Mouse (Mus musculus): Measurements from ENCODE around the gene Ccdc190. TPM values are rescaled to one million over a fixed set of nuclear protein-coding genes. Genes with fewer than 3 reads are reported as not detected.

Ccdc190 gene
- total and polyA plus RNA-seq, 3 experiments = not detected

DNA sequence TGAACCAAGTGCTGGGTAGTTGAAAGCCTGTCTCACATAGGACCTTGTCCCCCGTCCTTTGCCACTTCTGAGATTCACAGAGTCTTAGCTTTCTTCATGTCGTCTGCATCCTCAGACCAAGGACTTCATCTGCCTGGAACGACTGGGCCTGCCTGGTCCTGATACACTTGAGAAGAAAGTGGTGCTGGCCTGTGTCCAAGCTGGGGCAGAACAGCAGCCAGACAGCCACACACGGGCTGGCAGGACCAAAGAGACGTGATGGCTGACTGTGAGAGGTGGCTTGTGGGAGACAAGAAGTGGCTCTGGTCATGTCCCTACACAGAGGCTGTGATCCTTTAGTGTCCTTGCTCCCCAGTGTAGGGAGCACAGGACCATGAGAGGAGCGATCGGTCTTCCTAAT lies 17.7 kb upstream of the Ccdc190 start:
- H3K36me3 ChIP-seq (ENCODE audit: control insufficient read depth in 1 of 2, insufficient read depth in 2 of 2, low read length in 2 of 2) = no peaks in the 10 kb centered on the region
- H3K27me3 ChIP-seq (ENCODE audit: control insufficient read depth in 1 of 2, insufficient read depth in 2 of 2, low read length in 2 of 2) = peaks cover 0 to 1% of the 10 kb centered on the region in 2 experiments; a peak in 1 of 4 replicates
- no peak for DNase-seq (ENCODE audit: low read depth, low spot score)
- H3K4me3 ChIP-seq (ENCODE audit: control insufficient read depth in 1 of 2, insufficient read depth in 1 of 2, low read depth in 2 of 2, low read length in 2 of 2) = no peak overlapping the region
- H3K27ac ChIP-seq (ENCODE audit: control insufficient read depth, low read depth, low read length) = no peak overlapping the region
- H3K79me2 ChIP-seq (ENCODE audit: control insufficient read depth, insufficient read depth, low read length, poor library complexity) = no peaks in the 10 kb centered on the region
- H3K4me1 ChIP-seq (ENCODE audit: control insufficient read depth in 1 of 2, insufficient read depth in 2 of 2, low read length in 2 of 2) = no peaks in the 10 kb centered on the region
- H3K9me3 ChIP-seq (replicated peaks; ENCODE audit: insufficient read depth, low read length) = no peaks in the 10 kb centered on the region
- no peak overlapping the region for H3K9ac ChIP-seq (ENCODE audit: control insufficient read depth, low read depth, low read length, poor library complexity, severe bottlenecking)
- TF ChIP-seq BHLHE40 (IDR thresholded peaks at IDR 0.05; ENCODE audit: borderline replicate concordance, low read depth, low read length) (no peak), MAZ (IDR thresholded peaks at IDR 0.05; ENCODE audit: low read depth, low read length) (no peak), MYC (IDR thresholded peaks at IDR 0.05; ENCODE audit: low read depth, low read length) (no peak), MYB (IDR thresholded peaks at IDR 0.05; ENCODE audit: low read depth, low read length) (no peak), CTCF (IDR thresholded peaks at IDR 0.05 in 2 of 3, conservative IDR thresholded peaks at IDR 0.05 in 1 of 3; ENCODE audit: control insufficient read depth in 1 of 3, insufficient read depth in 1 of 3, low read depth in 2 of 3, low read length in 3 of 3, poor library complexity in 1 of 3, severe bottlenecking in 1 of 3) (no peak), JUND (IDR thresholded peaks at IDR 0.05; ENCODE audit: low read depth, low read length) (no peak), MAFK (IDR thresholded peaks at IDR 0.05; ENCODE audit: borderline replicate concordance, low read depth, low read length) (no peak), RAD21 (IDR thresholded peaks at IDR 0.05; ENCODE audit: low read depth, low read length) (no peak), POLR2A (IDR thresholded peaks at IDR 0.05; ENCODE audit: control insufficient read depth in 1 of 2, insufficient read depth in 1 of 2, low read depth in 1 of 2, low read length in 2 of 2, poor library complexity in 1 of 2) (no peak), RCOR1 (IDR thresholded peaks at IDR 0.05; ENCODE audit: low read depth, low read length) (no peak), ELF1 (IDR thresholded peaks at IDR 0.05; ENCODE audit: low read depth, low read length) (no peak), UBTF (IDR thresholded peaks at IDR 0.05; ENCODE audit: borderline replicate concordance, insufficient read depth, low read depth, low read length) (no peak), MXI1 (IDR thresholded peaks at IDR 0.05; ENCODE audit: low read depth, low read length) (no peak), E2F4 (IDR thresholded peaks at IDR 0.05; ENCODE audit: borderline replicate concordance, low read depth, low read length) (no peak), CHD1 (IDR thresholded peaks at IDR 0.05; ENCODE audit: low read depth, low read length) (no peak), USF2 (IDR thresholded peaks at IDR 0.05; ENCODE audit: borderline replicate concordance in 1 of 2, insufficient read depth in 1 of 2, low read depth in 1 of 2, low read length in 2 of 2) (no peak), ETS1 (IDR thresholded peaks at IDR 0.05; ENCODE audit: low read depth, low read length) (no peak), GATA1 (IDR thresholded peaks at IDR 0.05; ENCODE audit: low read depth, low read length) (no peak), ZMIZ1 (IDR thresholded peaks at IDR 0.05; ENCODE audit: low read depth, low read length) (no peak), TBP (IDR thresholded peaks at IDR 0.05; ENCODE audit: low read depth, low read length) (no peak)

DNA sequence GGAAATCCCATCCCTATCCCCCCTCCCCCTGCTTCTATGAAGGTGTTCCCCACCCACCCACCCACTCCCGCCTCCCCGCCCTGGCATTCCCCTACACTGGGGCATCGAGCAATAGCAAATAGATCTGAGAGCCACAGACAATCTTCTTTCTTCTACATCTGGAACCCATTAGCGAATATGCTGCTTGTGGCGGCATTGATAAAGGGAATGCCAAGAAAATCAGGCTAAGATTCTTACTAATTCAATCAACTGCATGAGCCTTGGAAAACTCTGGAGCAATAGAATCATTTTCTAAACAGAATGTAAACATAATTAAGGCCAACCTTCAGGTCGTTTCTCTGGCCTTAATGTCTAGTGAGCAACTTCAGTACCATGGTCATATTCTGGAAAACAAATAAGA lies 16.9 kb upstream of the Ccdc190 start:
- Histone ChIP-seq H3K9ac (ENCODE audit: control insufficient read depth, low read depth, low read length, poor library complexity, severe bottlenecking) (no peak overlapping the region), H3K79me2 (ENCODE audit: control insufficient read depth, insufficient read depth, low read length, poor library complexity) (no peaks in the 10 kb centered on the region), H3K4me1 (ENCODE audit: control insufficient read depth in 1 of 2, insufficient read depth in 2 of 2, low read length in 2 of 2) (no peaks in the 10 kb centered on the region), H3K36me3 (ENCODE audit: control insufficient read depth in 1 of 2, insufficient read depth in 2 of 2, low read length in 2 of 2) (no peaks in the 10 kb centered on the region), H3K27me3 (ENCODE audit: control insufficient read depth in 1 of 2, insufficient read depth in 2 of 2, low read length in 2 of 2) (peaks cover 0 to 1% of the 10 kb centered on the region in 2 experiments; a peak in 1 of 4 replicates), H3K4me3 (ENCODE audit: control insufficient read depth in 1 of 2, insufficient read depth in 1 of 2, low read depth in 2 of 2, low read length in 2 of 2) (no peak overlapping the region), H3K9me3 (replicated peaks; ENCODE audit: insufficient read depth, low read length) (no peaks in the 10 kb centered on the region), H3K27ac (ENCODE audit: control insufficient read depth, low read depth, low read length) (no peak overlapping the region)
- no peak for DNase-seq (ENCODE audit: low read depth, low spot score)
- TF ChIP-seq POLR2A (IDR thresholded peaks at IDR 0.05; ENCODE audit: control insufficient read depth in 1 of 2, insufficient read depth in 1 of 2, low read depth in 1 of 2, low read length in 2 of 2, poor library complexity in 1 of 2) (no peak), TCF12 (IDR thresholded peaks at IDR 0.05; ENCODE audit: low read depth, low read length) (no peak), KAT2A (conservative IDR thresholded peaks at IDR 0.05; ENCODE audit: low read depth, low read length) (no peak), USF2 (IDR thresholded peaks at IDR 0.05; ENCODE audit: borderline replicate concordance in 1 of 2, insufficient read depth in 1 of 2, low read depth in 1 of 2, low read length in 2 of 2) (no peak), MAZ (IDR thresholded peaks at IDR 0.05; ENCODE audit: low read depth, low read length) (no peak), UBTF (IDR thresholded peaks at IDR 0.05; ENCODE audit: borderline replicate concordance, insufficient read depth, low read depth, low read length) (no peak), SIN3A (IDR thresholded peaks at IDR 0.05; ENCODE audit: low read length) (no peak), POLR2AphosphoS5 (IDR thresholded peaks at IDR 0.05; ENCODE audit: borderline replicate concordance, low read depth, low read length) (no peak), MYB (IDR thresholded peaks at IDR 0.05; ENCODE audit: low read depth, low read length) (no peak), CHD1 (IDR thresholded peaks at IDR 0.05; ENCODE audit: low read depth, low read length) (no peak), JUND (IDR thresholded peaks at IDR 0.05; ENCODE audit: low read depth, low read length) (no peak)

Data from MEL (cell line).